Mouse (Mus musculus) c-Kit-positive CD71-positive TER-119-positive erythroid progenitor cells, embryonic 14.5 days (primary cell): ENCODE data around the gene Aldh3b1.

Experiments used
- DNase-seq: peaks from one replicate; pipeline ENCODE4 v3.0.0-alpha.2; 2013; ENCODE audit warnings: low spot score

Aldh3b1 gene

DNA sequence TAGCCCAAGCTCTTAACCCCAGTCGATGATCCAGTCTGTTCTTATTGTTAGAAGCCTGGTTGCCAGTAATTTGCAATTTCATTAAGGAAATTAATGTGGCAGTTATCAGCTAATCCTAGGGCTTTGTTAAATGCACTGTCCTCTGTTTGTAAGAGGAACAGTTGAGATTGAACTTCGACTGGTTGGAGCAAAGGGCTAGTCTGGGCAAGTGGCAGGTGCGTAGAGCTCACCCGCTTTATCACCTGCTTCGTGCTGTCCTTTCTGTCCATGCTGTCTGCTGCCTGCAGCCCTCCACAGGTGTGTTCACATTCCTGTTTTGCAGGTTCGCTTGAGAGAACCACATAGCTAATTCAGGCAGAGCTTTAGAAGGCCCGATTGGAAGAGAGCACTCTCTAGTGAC lies 54.6 kb downstream of the Aldh3b1 start:
- DNase-seq = no peak

DNA sequence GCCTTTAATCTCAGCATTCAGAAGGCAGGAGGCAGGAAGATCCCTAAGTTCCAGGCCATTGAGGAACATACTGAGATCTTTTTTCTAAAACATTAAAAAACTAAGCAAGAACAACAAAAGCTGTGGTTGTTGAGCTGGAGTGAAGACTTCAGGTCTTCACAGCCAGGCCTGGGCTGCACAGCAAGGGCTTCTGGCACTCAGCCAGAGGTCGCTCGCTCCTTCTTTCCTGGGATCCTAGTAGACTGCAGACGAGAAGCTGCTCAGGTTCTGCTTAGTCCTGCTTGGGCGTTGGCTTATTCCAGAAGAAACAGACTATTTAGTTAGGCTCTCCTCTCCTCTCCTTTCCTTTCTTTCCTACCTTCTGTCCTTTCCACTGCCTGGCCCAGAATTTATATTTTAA lies 57.2 kb downstream of the Aldh3b1 start:
- DNase-seq = no peak

DNA sequence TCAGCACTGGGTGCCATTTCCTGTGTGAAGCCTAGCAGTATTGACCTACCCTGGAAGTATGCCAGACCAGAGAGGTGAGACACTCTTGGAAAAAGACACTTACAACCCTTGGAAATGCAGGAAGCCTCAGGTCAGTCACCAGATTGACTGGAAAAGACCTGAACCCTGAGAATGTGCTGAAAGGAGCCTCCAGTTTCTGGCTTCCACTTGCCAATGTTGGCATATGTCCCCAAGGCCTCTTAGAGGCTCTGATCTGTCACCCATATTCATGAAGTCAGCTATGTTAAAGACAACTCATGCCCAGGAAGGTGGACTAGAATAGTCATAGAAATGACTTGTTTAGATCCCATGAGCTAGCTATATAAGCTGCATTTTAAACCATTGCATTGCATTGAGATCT lies 58.1 kb downstream of the Aldh3b1 start:
- DNase-seq = no peak

GRCm38 (mm10) chr19:3868290-3868689 lies 61.3 kb downstream of the Aldh3b1 start:
- DNase-seq = no peak

GRCm38 (mm10) chr19:3864960-3865359 lies 64.6 kb downstream of the Aldh3b1 start:
- DNase-seq = no peak
